Mouse (Mus musculus) embryonic fibroblast, embryonic 13.5 days (primary cell): ENCODE measurements around the gene Ccdc110.

Experiments
- CTCF ChIP-seq: IDR thresholded peaks from 2 replicates; pipeline ENCODE4 v1.5.1; 2011; ENCODE audit warnings: mild to moderate bottlenecking, control low read depth, low read length, moderate library complexity, borderline replicate concordance; ENCODE audit not compliant: insufficient read depth
- POLR2A ChIP-seq: IDR thresholded peaks from 2 replicates; pipeline ENCODE4 v1.6.1; 2011; ENCODE audit warnings: low read depth, mild to moderate bottlenecking, control low read depth, low read length, moderate library complexity

DNA sequence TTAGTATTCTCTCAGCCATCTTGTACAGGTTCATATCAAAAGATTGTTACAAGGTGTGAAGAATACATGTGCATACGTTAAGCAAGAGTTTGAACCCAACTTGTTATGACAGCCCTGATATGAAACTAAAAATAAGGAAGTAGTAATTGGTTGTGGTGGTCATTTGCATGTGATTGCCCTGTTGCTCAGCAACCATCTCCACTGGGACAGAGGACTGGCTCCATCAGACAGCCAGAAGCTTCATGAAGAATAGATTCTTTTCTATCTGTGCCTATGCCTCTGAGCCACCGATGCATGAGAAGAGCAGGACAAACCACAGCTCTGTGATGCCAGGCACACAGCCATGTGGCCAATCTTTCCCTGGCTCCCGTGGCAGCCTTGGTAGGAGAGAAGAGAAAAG is 34.6 kb upstream of the Ccdc110 start:
- TF ChIP-seq CTCF (no peak), POLR2A (no peak)
